Mouse (Mus musculus): ENCODE results near the gene Aqp1. TPM values are rescaled to one million over a fixed set of nuclear protein-coding genes. Genes with fewer than 3 reads are reported as not detected.

Aqp1 gene
- polyA plus RNA-seq (2012; rRNA removed), result 77.6 and 119 TPM in 2 replicates

- TF ChIP-seq POLR2A (IDR thresholded peaks at IDR 0.05; ENCODE audit: control insufficient read depth, extremely low read depth, insufficient read depth, low read length, poor library complexity), result no peak
- TF ChIP-seq CTCF (IDR thresholded peaks at IDR 0.05; ENCODE audit: borderline replicate concordance, control insufficient read depth, extremely low read depth, insufficient read depth, low read length, poor library complexity), result no peak
- no peak for DNase-seq
- no peaks in the 10 kb centered on the region for H3K4me1 ChIP-seq (replicated peaks; ENCODE audit: control insufficient read depth, insufficient read depth, low read length)
- 15% methylated on average over 12 of the region's 12 CpGs for WGBS
- no peaks in the 10 kb centered on the region for H3K36me3 ChIP-seq (ENCODE audit: control insufficient read depth, insufficient read depth, low read length)
- H3K27me3 ChIP-seq (ENCODE audit: control insufficient read depth, insufficient read depth, low read length), result no peaks in the 10 kb centered on the region
- H3K27ac ChIP-seq (ENCODE audit: control insufficient read depth, insufficient read depth, low read length), result no peak within 1 kb of the TSS
- H3K4me3 ChIP-seq (ENCODE audit: control insufficient read depth, insufficient read depth, low read length), result no peak within 1 kb of the TSS
Measured at GRCm38 (mm10) chr6:55335989-55336514, at the start of gene Aqp1. TSS of gene Aqp1 (plus strand) at chr6:55336432.

GRCm38 (mm10) chr6:55288007-55288602 lies 48.1 kb upstream of the Aqp1 start:
- H3K27me3 ChIP-seq (ENCODE audit: control insufficient read depth, insufficient read depth, low read length), result no peaks in the 10 kb centered on the region
- WGBS, result 94% methylated on average over 5 of the region's 5 CpGs
- H3K27ac ChIP-seq (ENCODE audit: control insufficient read depth, insufficient read depth, low read length), result no peak overlapping the region
- DNase-seq, result no peak
- TF ChIP-seq POLR2A (IDR thresholded peaks at IDR 0.05; ENCODE audit: control insufficient read depth, extremely low read depth, insufficient read depth, low read length, poor library complexity), result no peak
- TF ChIP-seq CTCF (IDR thresholded peaks at IDR 0.05; ENCODE audit: borderline replicate concordance, control insufficient read depth, extremely low read depth, insufficient read depth, low read length, poor library complexity), result no peak
- H3K4me3 ChIP-seq (ENCODE audit: control insufficient read depth, insufficient read depth, low read length), result no peak overlapping the region
- H3K36me3 ChIP-seq (ENCODE audit: control insufficient read depth, insufficient read depth, low read length), result no peaks in the 10 kb centered on the region
- H3K4me1 ChIP-seq (replicated peaks; ENCODE audit: control insufficient read depth, insufficient read depth, low read length), result no peaks in the 10 kb centered on the region

- H3K4me1 ChIP-seq (replicated peaks; ENCODE audit: control insufficient read depth, insufficient read depth, low read length), result no peaks in the 10 kb centered on the region
- no peaks in the 10 kb centered on the region for H3K27me3 ChIP-seq (ENCODE audit: control insufficient read depth, insufficient read depth, low read length)
- no peak overlapping the region for H3K27ac ChIP-seq (ENCODE audit: control insufficient read depth, insufficient read depth, low read length)
- no peak overlapping the region for H3K4me3 ChIP-seq (ENCODE audit: control insufficient read depth, insufficient read depth, low read length)
- no peak for DNase-seq
- WGBS, result 62% methylated on average over 19 of the region's 19 CpGs
- H3K36me3 ChIP-seq (ENCODE audit: control insufficient read depth, insufficient read depth, low read length), result no peaks in the 10 kb centered on the region
- TF ChIP-seq CTCF (IDR thresholded peaks at IDR 0.05; ENCODE audit: borderline replicate concordance, control insufficient read depth, extremely low read depth, insufficient read depth, low read length, poor library complexity) (no peak), POLR2A (IDR thresholded peaks at IDR 0.05; ENCODE audit: control insufficient read depth, extremely low read depth, insufficient read depth, low read length, poor library complexity) (no peak)
Measured at GRCm38 (mm10) chr6:55294549-55295131, 41.6 kb upstream of the Aqp1 start.

- H3K4me1 ChIP-seq (replicated peaks; ENCODE audit: control insufficient read depth, insufficient read depth, low read length), result no peaks in the 10 kb centered on the region
- DNase-seq, result no peak
- no peak overlapping the region for H3K27ac ChIP-seq (ENCODE audit: control insufficient read depth, insufficient read depth, low read length)
- no peak overlapping the region for H3K4me3 ChIP-seq (ENCODE audit: control insufficient read depth, insufficient read depth, low read length)
- TF ChIP-seq POLR2A (IDR thresholded peaks at IDR 0.05; ENCODE audit: control insufficient read depth, extremely low read depth, insufficient read depth, low read length, poor library complexity), result no peak
- no peak for TF ChIP-seq CTCF (IDR thresholded peaks at IDR 0.05; ENCODE audit: borderline replicate concordance, control insufficient read depth, extremely low read depth, insufficient read depth, low read length, poor library complexity)
- no peaks in the 10 kb centered on the region for H3K27me3 ChIP-seq (ENCODE audit: control insufficient read depth, insufficient read depth, low read length)
- WGBS, result 95% methylated on average over 1 of the region's 1 CpGs
- no peaks in the 10 kb centered on the region for H3K36me3 ChIP-seq (ENCODE audit: control insufficient read depth, insufficient read depth, low read length)
Measured at GRCm38 (mm10) chr6:55295325-55295724, 40.9 kb upstream of the Aqp1 start.

- DNase-seq, result no peak
- 78% methylated on average over 8 of the region's 8 CpGs for WGBS
- no peaks in the 10 kb centered on the region for H3K27me3 ChIP-seq (ENCODE audit: control insufficient read depth, insufficient read depth, low read length)
- H3K36me3 ChIP-seq (ENCODE audit: control insufficient read depth, insufficient read depth, low read length), result no peaks in the 10 kb centered on the region
- TF ChIP-seq POLR2A (IDR thresholded peaks at IDR 0.05; ENCODE audit: control insufficient read depth, extremely low read depth, insufficient read depth, low read length, poor library complexity), result no peak
- H3K4me1 ChIP-seq (replicated peaks; ENCODE audit: control insufficient read depth, insufficient read depth, low read length), result no peaks in the 10 kb centered on the region
- no peak overlapping the region for H3K4me3 ChIP-seq (ENCODE audit: control insufficient read depth, insufficient read depth, low read length)
- no peak overlapping the region for H3K27ac ChIP-seq (ENCODE audit: control insufficient read depth, insufficient read depth, low read length)
Measured at GRCm38 (mm10) chr6:55299482-55299881, 36.8 kb upstream of the Aqp1 start.

- Histone ChIP-seq H3K27me3 (ENCODE audit: control insufficient read depth, insufficient read depth, low read length) (no peaks in the 10 kb centered on the region), H3K4me3 (ENCODE audit: control insufficient read depth, insufficient read depth, low read length) (no peak overlapping the region), H3K36me3 (ENCODE audit: control insufficient read depth, insufficient read depth, low read length) (no peaks in the 10 kb centered on the region), H3K4me1 (replicated peaks; ENCODE audit: control insufficient read depth, insufficient read depth, low read length) (no peaks in the 10 kb centered on the region), H3K27ac (ENCODE audit: control insufficient read depth, insufficient read depth, low read length) (no peak overlapping the region)
- DNase-seq, result no peak
- no peak for TF ChIP-seq POLR2A (IDR thresholded peaks at IDR 0.05; ENCODE audit: control insufficient read depth, extremely low read depth, insufficient read depth, low read length, poor library complexity)
- TF ChIP-seq CTCF (IDR thresholded peaks at IDR 0.05; ENCODE audit: borderline replicate concordance, control insufficient read depth, extremely low read depth, insufficient read depth, low read length, poor library complexity), result no peak
- 95% methylated on average over 2 of the region's 2 CpGs for WGBS
Measured at GRCm38 (mm10) chr6:55299917-55300316, 36.3 kb upstream of the Aqp1 start.
